Mouse (Mus musculus) bone marrow, adult 2 months (tissue): Measurements from ENCODE around the gene Ccdc115. TPM values are rescaled to one million over a fixed set of nuclear protein-coding genes. Genes with fewer than 3 reads are reported as not detected.
A peak's percentile ranks its signal among the peaks of the same experiment; 100 is the strongest.

Experiments
- H3K27ac ChIP-seq: fragments of 200-500 bp; 2 replicates; pipeline ENCODE4 v1.5.1; 2012; ENCODE audit warnings: low read depth, mild to moderate bottlenecking, control low read depth, inconsistent platforms, low read length; ENCODE audit not compliant: control insufficient read depth, poor library complexity, insufficient read depth
- H3K4me1 ChIP-seq: fragments of 200-500 bp; 2 replicates; pipeline ENCODE4 v1.6.1; 2011; ENCODE audit warnings: low read length; ENCODE audit not compliant: control insufficient read depth, insufficient read depth
- H3K4me3 ChIP-seq: fragments of 200-500 bp; replicated peaks from 2 replicates; pipeline ENCODE3; 2011; ENCODE audit warnings: mild to moderate bottlenecking, low read depth, low read length, control low read depth; ENCODE audit not compliant: control insufficient read depth
- CTCF ChIP-seq: fragments of 200-500 bp; IDR thresholded peaks from 2 replicates; pipeline ENCODE4 v1.5.1; 2011; ENCODE audit warnings: low read length, control low read depth; ENCODE audit not compliant: control insufficient read depth, insufficient read depth
- POLR2A ChIP-seq: fragments of 200-500 bp; IDR thresholded peaks from 2 replicates; pipeline ENCODE4 v1.6.1; 2011; ENCODE audit warnings: low read depth, mild to moderate bottlenecking, control low read depth, low read length, borderline replicate concordance; ENCODE audit not compliant: control insufficient read depth
- WGBS: fragments of 180-500 bp; shearing (Covaris S2); methylation state at CpG from one replicate; pipeline ENCODE4 v1.1.7; 2018; 5-methylcytosine and 5-hydroxymethylcytosine counted together
- polyA plus RNA-seq: library from polyadenylated mRNA; stranded (reverse); fragments of >200 nt; gene quantifications from 2 replicates; pipeline ENCODE4 v1.2.4, GENCODE M21; 2011; ENCODE audit warnings: low replicate concordance; ENCODE audit not compliant: missing spikeins, insufficient read depth, insufficient read length

The Ccdc115 gene
- polyA plus RNA-seq, 1 experiment: 19.3 TPM

- Histone ChIP-seq H3K4me1 (no peaks in the 10 kb centered on the region), H3K27ac (peak overlapping the region; percentile 4; the same call in 1 of the 2 replicates), H3K4me3 (peak overlapping the region; percentile 73)
- 1% methylated on average over 30 of the region's 30 CpGs for WGBS
- TF ChIP-seq CTCF (peak; percentile 7; the same call in 1 of the 2 replicates), POLR2A (0 out of 2 replicates have a peak, but pooled peaks have one; percentile 46)
Measured at GRCm38 (mm10) chr1:34434660-34435160, 4.8 kb downstream of the Ccdc115 start.

GRCm38 (mm10) chr1:34433891-34434521 is 5.5 kb downstream of the Ccdc115 start:
- TF ChIP-seq CTCF (no peak), POLR2A (no peak)
- Histone ChIP-seq H3K4me3 (peak overlapping the region; percentile 56), H3K27ac (peak overlapping the region; percentile 22), H3K4me1 (no peaks in the 10 kb centered on the region)
- WGBS: 4% methylated on average over 19 of the region's 19 CpGs

DNA sequence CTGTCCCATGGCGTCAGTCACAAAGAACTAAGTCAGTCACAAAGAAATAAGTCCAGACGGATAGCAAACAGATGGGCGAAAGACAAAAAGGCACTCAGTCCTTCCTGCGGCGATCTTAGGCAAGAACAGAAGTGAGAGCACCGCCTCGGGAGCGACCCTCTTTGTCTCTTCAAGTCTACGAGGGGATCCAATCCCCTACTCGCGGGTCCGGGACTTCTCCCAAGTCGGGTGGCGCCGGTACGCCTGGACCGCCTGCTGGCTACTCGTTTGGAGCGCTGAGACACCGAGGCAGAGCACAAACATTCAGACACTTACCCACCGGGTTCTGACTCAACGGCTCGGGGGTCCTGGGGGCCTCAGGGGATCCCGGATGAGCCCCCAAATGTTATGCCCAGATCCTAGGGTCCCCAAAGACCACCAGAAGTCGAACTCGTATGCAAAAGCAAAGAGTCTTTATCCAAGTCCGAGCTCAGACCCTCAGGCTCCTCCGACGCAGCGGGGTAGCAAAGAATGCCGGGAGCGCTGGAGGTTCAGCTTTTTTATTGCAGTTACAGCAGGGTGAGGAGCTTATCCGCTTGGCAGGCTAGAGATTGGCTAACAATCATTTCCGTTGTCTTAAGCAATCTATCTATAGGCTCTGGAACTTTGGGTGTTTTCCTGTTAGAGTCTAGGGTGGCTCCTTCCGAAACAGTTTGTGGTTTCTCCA is 6.5 kb downstream of the Ccdc115 start:
- 30% methylated on average over 35 of the region's 35 CpGs for WGBS
- TF ChIP-seq POLR2A: peak; percentile 60; the same call in 1 of the 2 replicates
- TF ChIP-seq CTCF: no peak
- peak overlapping the region; percentile 67 for H3K27ac ChIP-seq

GRCm38 (mm10) chr1:34432411-34432775 is 7.1 kb downstream of the Ccdc115 start:
- TF ChIP-seq POLR2A (no peak), CTCF (no peak)
- 67% methylated on average over 13 of the region's 13 CpGs for WGBS
- Histone ChIP-seq H3K4me1 (no peaks in the 10 kb centered on the region), H3K4me3 (no peak overlapping the region), H3K27ac (no peak overlapping the region)

More for the DNA sequence above, 6.5 kb downstream of the Ccdc115 start:
- no peaks in the 10 kb centered on the region for H3K4me1 ChIP-seq
- H3K4me3 ChIP-seq: peak overlapping the region; percentile 51

DNA sequence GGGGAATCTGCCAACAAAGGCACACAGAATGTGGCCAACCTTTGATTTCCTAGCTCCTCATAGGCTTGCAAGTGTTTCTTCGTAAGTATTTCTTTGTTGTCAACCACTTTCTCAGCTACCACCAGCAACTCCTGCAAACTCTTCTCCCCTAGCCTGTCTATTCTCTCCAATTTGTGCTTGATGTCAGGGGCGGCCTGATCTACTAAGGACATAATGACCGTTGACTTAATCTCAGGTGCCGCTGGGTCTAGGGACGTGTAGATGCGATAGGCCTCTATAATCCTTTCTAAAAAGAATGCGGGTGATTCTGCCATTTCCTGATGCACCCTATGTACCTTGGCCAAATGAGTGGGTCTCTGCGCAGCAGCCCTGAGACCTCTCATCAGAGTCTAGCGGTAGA is 8.0 kb downstream of the Ccdc115 start:
- H3K4me1 ChIP-seq: no peaks in the 10 kb centered on the region
- TF ChIP-seq CTCF: no peak
- TF ChIP-seq POLR2A: no peak
- WGBS: 93% methylated on average over 9 of the region's 9 CpGs
- H3K27ac ChIP-seq: no peak overlapping the region
- H3K4me3 ChIP-seq: no peak overlapping the region

GRCm38 (mm10) chr1:34430981-34431380 is 8.5 kb downstream of the Ccdc115 start:
- no peak overlapping the region for H3K27ac ChIP-seq
- WGBS: 80% methylated on average over 3 of the region's 3 CpGs
- no peak overlapping the region for H3K4me3 ChIP-seq
- no peaks in the 10 kb centered on the region for H3K4me1 ChIP-seq
- TF ChIP-seq CTCF (no peak), POLR2A (no peak)

GRCm38 (mm10) chr1:34429281-34429680 is 10.2 kb downstream of the Ccdc115 start:
- WGBS: 86% methylated on average over 4 of the region's 4 CpGs
- Histone ChIP-seq H3K27ac (no peak overlapping the region), H3K4me1 (no peaks in the 10 kb centered on the region), H3K4me3 (no peak overlapping the region)
- no peak for TF ChIP-seq POLR2A
- no peak for TF ChIP-seq CTCF

DNA sequence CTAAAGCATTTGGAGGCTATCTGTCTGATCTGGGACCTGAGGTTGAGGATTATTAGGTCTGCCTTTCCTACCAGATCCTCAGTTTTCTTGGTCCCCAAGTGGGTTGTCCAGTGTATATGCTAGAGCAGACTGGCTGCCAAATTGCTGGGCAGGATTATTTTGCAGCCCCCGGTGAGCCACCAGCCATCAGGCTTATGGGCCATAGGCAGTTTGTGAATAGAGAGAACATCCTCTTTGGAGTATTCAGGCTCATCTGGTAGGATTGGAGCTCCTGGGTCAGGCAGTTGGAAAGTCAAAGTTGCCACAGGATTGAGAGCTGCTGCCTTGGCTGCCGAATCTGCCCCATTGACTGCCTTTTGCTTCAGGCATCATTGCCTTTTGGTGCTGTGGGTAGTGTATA is 11.0 kb downstream of the Ccdc115 start:
- no peak overlapping the region for H3K4me3 ChIP-seq
- WGBS: 90% methylated on average over 2 of the region's 2 CpGs
- TF ChIP-seq POLR2A: no peak
- TF ChIP-seq CTCF: no peak
- H3K4me1 ChIP-seq: no peaks in the 10 kb centered on the region
- H3K27ac ChIP-seq: no peak overlapping the region
